Mouse (Mus musculus): ENCODE measurements around the gene Micu1.

Micu1 gene

DNA sequence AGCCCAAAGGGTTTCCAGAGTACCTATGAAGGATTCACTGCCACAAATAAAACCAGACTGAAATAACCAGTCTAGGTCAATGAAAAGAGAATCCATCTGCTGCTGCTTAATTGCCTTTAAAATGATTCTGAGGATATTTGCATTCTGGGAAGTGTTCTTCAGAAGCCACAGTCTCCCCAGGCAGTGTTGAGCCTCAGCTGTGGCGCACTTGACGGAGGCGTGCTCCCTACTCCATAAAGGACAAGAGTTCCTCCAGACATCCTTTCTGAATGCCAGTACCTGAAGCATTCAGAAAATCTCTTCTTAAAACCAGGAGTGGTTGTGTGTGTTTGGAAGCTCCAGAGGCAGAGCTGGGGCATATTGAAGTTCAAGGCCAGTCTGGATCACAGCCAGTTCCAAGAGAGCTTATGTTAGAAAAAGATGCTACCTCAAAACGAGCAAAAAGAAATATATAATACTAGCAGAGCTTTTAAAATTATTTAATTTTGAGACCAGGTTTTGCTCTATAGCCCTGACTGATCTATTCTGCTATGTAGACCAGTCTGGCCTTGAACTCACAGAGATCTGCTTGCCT is 75.9 kb downstream of the Micu1 start:
- no peak for DNase-seq

DNA sequence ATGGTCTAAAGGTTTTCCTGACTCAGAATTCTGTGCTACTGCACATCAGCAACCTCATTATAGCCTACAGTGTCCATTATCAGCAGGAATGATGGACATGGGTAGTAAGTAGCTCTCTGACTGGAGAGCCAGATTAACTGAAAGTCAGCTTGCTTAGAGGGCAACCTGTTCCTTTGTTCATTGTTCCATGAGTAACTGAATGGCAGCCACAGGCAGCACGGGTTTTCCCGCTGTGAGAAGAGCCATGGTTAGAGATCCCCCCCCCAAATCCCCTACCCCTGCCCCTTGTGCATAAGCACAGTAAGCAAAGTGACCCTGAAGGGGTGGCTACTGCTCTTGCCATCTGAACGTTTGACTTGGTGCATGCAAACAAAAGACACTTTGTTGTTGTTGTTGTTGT is 78.4 kb downstream of the Micu1 start:
- no peak for DNase-seq

DNA sequence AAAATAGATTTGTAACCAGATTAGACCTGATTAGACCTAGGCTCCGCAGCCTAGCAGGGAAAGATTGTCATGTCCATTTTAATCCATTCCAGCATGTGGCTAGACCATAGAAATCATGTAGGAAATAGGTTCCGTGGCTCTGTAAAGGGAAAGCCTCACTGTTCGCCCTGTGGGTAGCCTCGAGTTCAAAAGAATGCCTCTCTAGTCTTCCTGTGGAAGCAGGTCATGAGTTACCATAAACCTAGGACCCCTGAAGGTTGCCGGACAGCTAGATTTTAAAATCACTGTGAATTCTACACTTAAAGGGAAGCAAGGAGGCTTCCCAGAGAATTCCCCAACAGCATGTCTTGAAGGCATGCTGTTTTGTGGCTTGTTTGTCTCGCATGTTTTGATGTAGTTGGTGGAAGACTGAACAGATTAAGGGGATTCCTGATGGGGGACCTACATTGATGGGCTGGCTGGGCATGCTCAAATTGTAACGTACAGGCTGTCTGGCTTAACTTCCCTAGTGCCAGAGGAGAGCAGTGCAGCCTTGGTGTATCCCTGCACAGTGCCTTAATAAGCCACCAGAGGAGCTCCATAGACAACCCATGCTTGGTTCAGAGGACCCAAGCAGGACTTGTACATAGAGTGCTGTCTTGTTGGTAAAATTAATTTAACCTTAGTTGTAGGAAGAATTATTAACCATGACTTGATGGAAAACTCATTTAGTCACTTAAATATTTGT is 79.1 kb downstream of the Micu1 start:
- no peak for DNase-seq

DNA sequence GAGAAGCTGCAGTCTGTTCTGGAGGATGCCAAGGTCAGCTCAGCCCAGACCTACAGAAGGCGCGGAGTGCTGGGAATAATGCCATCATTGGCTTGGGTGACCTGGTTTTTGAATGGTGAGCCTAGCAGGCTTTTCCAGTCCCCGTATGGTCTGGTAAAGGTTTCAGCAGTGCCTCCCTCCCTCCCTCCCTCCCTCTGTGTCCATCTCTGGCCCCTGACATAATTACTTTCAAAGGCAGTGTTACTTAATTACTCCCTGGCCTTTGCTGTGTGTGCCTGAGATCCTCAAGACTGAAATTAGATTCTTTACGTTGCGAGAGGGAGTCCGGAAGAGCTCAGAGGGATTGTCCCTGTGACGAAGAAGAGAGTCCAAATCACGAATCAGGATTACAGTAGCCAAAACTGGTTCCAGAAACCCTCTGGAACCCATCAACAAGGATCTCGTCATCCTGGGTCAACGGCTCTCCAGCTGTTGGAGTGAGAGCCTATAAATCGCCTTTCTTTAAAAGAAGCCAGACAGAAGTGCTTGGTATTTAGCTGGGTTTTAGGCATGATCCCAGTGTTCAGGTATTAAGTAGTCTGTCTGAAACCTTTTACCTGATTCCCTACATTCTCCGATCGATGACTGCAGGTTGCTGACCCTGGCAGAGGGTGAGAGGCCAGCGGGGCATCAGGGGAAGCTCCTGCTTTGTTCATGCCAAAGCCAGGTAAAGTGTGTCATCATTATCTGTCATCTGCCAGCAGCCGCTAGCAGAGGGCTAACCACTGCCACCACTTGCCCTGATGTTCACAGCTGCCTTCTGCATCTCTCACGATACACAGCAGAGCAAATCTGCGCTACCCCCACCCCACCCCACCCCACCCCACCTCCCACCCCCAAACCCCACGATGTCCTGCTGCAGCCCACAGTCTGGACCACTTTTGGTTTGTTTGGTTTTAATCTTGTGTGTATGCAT is 82.7 kb downstream of the Micu1 start:
- peak; percentile 81 to 88 for DNase-seq

DNA sequence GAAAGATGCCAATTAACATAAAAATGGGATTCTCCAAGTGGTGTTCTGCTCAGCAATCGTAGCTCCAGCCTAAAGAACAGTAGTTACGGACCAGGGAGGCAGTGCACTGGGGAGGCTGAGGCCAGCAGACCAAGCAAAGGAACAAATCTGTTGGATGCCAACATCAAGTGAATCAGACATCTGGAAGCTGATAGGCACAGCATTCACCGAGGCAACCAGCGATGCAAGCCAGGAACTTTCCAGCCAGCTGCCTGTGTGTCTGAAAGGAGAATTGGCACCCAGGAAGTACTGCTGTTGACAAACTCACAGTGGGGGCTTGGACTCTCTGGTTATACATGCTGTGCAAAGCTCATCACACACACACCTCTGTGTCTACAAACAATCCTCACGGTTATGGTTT is 84.0 kb downstream of the Micu1 start:
- no peak for DNase-seq

DNA sequence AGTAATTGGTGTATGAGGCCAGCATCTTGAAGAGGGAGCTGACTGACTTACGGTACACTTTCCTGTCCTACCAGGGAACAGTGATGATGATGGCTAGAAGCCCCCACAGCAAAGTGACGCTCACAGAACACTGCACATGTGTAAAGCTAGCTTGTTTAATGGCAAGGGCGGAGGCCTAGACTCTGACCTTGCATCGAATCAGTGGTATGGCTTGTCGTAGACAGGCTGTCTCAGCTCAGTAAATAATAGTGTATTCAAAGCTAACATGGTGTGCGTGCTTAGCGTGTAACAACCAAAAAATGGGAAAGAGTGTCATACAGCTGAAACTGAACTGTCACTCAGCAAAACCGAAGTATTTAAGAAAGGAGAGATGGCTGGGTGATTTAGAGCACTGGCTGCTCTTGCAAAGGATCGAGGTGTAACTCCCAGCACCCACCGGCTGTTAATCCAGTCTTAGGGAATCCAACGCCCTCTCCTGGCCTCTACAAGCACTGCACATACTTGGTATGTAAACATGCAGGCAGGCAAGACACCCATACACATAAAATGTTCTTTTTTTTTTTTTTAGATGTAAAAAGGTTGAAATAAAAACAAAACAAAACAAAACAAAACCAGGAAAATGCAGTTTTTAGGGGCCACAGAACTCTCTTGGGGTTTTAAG is 85.0 kb downstream of the Micu1 start:
- DNase-seq: no peak

DNA sequence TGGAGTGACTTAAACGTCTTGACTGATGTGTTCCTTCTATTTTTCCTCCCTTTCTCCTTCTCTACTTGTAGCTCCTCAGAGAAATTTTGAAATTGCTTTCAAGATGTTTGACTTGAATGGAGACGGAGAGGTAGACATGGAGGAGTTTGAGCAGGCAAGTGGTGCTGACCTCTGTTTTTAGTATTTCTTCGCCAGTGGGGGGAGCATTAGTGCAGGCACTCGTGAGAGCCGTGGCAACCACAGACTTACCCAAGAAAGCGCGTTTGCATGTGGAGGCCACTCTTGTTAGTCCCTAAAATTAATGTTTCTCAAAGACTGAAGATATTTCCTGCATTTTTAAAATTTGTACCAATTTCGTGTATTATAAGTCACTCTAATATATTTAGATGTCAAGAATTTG is 85.6 kb downstream of the Micu1 start:
- no peak for DNase-seq

DNA sequence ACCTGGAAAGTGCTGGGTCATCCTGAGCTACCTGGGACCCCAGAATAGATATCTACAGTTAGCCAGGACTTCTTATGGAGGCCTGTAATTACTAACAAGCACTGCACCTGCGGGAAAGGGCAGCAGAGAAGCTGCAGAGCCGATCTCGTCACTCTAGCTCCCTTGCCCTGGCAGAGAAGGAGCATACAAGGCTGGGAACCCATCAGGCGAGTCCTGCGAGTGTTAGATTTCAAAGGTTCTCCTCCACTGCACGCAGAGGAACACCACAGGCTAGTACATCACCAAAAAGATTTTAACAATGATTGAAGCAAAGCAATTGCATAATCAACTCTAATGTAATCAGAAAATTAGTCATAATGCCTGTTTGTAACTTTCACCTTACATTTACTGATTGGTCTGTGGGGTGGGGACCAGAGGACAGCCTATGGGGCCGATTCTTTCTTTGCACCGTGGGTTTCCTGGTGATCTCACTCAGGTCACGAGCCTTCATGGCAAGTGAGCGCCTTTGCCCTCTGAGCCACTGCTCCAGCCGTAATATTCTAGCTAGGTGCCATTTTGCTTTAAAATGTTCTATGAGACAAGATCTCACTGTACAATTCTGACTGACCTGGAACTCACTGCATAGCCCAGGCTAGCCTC is 88.1 kb downstream of the Micu1 start:
- DNase-seq: no peak

DNA sequence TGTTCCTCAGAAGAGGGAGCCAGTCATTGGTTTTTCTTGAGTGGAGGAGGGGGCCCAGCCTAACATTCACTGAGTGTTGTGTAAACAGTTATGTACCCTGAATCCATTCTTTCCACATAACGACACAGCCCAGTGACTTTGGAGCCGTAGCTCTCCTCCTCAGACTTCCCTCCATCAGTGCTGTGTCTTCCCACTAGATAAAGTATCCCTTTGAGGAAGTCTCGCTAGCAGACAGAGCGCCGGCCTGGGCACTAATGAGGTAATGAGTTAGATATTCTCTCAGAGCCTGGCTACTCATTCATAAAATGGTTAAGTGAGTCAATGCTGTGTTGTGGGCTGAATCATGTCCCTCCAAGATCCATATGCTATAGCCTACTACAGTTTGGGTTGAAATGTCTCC is 89.6 kb downstream of the Micu1 start:
- DNase-seq: no peak

DNA sequence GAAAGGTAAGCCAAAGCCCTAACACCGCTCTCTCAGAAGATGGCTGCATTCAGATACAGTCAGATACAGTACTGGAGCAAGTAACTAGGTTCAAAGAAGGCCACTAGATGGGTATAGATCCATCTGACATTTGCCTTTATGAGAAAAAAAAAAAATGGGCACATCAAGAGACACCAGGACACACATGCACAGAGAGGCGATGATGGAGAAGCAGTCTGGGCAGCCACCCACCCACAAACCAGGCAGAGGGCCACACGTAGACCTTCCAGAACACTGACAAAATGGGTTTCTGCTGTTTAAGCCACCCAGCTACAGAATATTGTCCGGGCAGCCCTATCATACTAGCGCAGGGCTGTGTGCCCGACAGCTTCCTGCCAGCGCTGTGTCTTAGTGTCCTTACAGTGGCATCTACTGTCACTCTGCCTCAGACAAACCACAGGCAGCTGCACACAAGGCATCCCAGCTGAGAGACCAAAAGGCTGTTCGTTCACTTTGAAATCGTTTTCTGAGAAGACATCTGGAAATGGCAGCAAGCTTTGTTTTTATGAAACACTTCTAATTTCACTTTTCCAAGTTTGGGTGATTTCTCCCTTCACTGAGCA is 90.4 kb downstream of the Micu1 start:
- DNase-seq: no peak

DNA sequence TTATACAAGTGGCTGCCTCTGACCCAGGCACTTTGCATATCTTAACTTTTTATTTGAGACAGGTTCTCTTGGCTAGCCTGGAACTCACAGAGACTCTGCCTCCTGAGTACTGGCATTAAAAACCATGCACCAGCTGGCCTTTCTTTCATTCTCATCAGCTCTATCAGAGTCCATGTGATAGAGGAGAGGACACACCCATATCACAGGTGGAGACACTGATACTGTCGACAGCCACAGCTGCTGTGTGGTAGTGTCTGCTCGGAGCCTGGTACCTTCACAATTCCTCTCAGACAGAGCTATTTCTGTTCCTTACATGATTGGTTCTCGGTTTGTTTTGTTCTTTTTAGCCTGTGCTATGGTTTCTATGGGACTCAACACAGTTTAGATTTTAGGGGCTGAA is 91.2 kb downstream of the Micu1 start:
- no peak for DNase-seq

DNA sequence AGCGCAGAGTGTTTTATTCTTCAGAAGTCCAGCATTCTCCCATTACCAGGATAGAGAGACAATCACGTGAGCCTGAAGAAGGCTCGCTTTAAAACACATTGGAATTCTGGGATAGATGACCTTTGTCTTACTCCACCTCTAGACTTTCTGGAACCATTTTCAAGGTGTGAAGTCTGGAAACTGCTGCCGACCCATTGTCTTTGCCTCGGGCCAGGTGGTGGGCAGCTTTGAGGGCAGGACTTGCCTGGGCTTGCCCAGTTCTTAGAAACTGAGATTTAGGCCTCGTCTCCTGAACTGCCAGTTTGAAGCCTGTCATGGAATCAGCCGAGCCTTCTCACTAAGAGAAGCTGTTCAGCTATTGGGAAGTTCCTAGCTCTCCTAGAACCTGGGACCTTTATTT is 92.8 kb downstream of the Micu1 start:
- no peak for DNase-seq

DNA sequence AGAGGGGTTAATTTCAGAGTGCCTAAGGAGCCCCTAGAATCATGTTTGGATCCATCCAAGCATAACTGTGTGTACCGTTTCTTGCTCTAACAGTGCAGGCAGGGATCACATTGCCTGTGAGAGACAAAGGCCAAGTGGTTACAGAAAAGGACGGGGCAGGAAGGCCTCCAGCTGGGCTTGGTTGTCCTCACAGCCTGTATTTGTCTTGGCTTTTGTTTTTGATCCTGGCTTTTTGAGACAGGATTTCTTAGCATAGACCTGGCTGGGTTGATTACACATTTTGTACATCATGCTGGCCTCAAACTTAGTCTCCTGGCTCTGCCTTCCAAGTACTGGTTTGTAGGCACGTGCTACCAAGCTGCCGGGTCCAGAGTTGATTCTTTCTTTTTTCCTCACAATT is 93.6 kb downstream of the Micu1 start:
- DNase-seq: peak in 1 of 2 experiments; percentile 26

DNA sequence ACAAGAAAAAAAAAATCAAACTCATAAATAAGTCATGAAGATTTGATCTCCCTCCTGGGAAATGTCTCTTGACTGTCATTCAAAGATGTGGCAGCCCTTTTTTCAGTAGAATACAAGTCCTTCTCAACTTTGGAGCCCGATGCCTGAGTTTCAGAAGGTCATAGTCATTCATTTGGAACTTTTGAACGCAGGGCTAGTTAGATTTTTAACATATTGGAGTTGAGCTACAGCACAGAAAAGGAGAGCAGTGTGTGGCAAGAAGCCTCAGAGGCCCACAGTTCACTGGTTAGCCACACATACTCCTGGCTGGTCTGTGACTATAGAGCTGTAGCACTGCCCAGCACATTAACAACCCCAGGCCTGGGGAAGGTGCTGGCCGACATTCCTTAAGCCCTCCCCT is 96.1 kb downstream of the Micu1 start:
- no peak for DNase-seq

DNA sequence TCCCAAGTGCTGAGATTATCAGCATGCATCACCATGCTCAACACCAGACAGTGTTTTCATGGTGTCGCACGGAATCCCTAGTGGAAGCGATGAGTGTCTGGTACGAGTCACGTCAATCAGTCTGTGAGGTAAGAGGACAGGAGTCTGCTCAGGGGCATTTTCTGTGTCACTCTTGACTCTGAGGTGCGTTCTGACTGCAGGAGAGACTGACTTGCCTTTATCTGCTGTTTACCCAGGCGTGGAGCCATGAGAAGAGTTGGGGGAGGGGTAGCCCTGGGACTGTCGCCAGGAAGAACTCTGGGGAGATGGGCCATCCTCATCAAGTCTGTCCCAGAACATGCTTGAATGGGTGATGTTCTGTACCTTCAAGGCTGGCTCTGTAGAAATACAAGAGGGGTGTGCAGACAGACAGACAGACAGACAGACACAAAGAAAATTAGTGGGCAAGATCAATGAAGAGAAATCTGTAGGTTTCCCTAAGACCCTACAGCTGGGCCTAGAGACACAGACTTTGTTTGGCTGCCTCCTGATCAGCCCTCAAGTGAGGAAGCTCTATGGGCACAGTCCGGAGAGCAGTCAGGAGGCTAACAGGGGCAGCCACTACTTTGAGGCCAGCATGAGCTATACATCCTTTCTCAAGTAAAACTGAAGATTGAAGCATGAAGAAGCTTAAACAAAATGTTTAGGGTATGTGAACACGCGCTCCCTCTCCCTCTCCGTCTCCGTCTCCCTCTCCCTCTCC is 97.2 kb downstream of the Micu1 start:
- DNase-seq: peak in 1 of 2 experiments; percentile 31

DNA sequence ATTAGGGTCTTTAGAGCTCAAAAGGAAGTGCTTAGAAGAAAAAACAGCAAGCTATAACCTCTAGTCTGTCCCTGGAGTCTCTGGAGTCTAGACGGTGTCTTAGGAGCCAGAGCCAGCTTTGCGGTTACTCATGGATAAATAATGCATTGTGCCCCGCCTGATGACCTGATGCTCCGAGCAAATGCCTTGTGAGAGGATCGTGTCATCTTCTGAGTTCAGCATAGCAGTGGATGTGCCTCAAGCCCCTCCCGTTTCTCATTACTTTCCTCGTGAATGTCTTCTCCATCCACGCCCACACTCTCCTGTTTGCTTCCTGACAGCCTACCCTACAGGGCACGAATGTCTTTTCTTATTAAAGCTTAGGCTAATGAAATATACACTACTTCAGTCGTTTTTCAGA is 97.9 kb downstream of the Micu1 start:
- no peak for DNase-seq

DNA sequence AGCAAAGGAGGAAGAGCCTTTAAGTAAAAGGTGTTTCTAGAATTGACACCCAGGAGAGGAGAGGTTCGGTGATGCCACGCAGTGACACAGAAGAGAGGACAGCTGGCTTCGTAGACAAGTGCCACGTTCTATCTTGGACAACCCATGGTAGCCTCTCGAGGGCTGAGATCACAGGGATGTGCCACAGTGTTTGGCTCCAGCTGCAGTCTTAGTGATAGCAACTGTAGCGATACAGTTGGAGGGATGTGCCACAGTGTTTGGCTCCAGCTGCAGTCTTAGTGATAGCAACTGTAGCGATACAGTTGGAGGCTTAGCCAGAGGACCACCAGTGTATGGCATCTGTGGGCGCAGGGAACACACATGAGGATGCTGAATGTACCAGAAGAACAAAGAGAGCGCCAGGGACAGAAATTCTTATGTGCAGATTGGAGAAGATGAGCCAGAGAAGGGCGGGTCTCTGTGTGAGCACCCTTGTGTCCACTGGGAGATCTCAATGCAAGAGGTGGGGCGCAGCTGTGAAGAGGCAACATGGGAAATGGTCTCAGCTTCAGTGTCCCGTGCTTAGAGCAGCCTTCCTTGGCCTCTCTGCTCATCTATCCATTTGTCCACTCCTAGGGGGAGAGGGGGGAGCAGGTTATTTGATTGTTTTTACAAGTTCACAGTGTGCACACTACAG is 98.7 kb downstream of the Micu1 start:
- DNase-seq: no peak

DNA sequence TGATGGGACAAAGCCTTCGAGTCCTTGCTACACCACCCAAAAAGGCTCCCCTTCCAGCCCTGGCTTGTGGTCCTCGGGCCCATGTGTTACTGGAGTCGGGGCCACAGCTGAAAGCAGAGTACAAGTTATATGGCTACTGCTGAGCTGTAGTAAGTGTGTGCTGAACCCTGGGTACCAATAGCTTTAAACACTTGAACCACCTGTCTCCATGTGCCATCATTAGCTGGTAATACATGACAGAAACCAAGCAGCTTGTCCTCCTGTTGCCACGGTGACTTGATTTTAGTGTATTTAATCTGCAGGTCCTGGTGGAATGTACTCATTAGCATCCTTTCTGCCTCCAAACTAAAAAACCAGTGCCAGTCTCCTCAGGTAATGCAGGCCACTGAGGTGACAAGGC is 106.4 kb downstream of the Micu1 start:
- DNase-seq: no peak

DNA sequence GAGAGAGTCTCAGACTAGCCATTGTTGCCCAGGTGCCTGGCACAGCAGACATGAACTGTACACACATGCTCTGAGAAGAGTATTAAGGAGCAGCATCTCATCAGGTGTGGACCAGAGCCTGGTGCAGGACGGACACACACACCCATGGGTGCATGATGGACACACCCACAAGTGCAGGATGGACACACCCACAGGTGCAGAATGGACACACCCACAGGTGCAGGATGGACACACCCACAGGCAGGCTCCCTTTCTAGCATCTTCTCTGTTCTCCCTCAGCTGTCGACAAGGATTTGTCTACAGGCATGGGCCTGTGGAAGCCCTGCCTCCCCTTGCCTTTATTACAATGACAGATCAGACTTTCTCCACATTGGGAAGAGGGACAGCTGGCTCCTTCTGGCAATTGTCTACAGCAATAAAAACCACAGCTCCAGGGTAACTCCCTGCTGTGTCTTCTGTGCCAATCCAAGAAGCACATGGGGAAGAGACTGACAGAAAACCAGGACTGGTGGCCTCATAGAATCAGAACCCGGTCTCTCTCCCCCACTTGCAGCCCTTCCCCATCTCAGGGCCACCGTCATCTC is 107.8 kb downstream of the Micu1 start:
- DNase-seq: peak in 1 of 2 experiments; percentile 36

DNA sequence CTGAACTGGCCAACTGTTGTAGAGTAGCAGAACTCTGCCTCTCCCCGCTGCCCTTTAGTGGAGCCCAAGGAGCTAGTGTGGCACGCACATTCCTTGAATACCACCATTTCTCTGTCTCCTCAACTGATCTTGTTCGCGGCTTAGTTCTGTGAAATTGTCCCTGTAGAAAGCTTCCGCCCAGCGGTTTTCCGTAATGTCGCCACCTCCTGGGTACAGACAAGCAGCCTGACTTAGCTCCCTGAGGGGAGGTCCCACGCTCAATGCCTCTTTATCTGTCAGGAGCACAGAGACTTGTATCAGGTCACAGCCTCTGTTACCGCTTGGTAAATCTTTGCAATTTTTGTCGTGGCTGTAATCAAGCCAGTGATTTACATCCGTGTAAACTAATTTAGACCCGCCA is 110.7 kb downstream of the Micu1 start:
- DNase-seq: no peak

DNA sequence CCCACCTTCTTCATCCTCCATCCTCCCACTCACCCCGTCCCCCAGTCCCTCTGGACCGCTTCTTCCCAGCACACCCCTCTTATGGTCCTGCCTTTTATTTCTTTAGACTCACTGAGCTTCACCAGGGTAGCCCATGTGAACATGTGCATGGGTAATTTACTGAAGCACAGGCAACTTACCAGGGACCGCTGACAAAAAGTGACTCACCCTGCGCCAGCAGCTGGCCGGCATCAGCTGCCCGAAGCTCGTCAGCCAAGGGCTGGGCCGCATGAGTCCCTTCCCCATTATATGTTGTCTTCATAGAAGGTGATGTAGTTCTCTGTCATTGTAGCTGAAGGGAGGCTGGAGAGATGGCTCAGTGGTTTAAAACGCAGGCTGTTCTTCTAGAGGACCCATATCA is 111.5 kb downstream of the Micu1 start:
- no peak for DNase-seq
